Comparison of ENCODE assay signal across 7 mouse cellular contexts in genomic region chr12:108760500-108761020, GRCm38 (mm10). TPM values are rescaled to one million over a fixed set of nuclear protein-coding genes. Genes with fewer than 3 reads are reported as not detected.
DNase-seq lines count a peak whose midpoint lies in the region; TF ChIP-seq lines count a peak whose summit lies in the region.

No protein-coding gene starts in this region.

- H3K9me3 ChIP-seq in embryonic facial prominence, embryonic 10.5 days: no peaks in the 10 kb centered on the region

- no peaks in the 10 kb centered on the region for H3K27me3 ChIP-seq in embryonic facial prominence, embryonic 10.5 days (replicated peaks; ENCODE audit: low read depth, poor library complexity, severe bottlenecking)

- H3K36me3 ChIP-seq in embryonic facial prominence, embryonic 10.5 days (replicated peaks): no peaks in the 10 kb centered on the region

- H3K27ac ChIP-seq in left cerebral cortex, adult 2 months: no peak overlapping the region
- H3K27ac ChIP-seq in embryonic facial prominence, embryonic 10.5 days (replicated peaks): no peak overlapping the region

- intact Hi-C loops in left cerebral cortex, adult 2 months (cut with DNase I): no loop called here

- no peak for TF ChIP-seq POLR2A in brain, embryonic 14.5 days (IDR thresholded peaks at IDR 0.05; ENCODE audit: borderline replicate concordance, extremely low read depth, insufficient read depth, insufficient read length, poor library complexity, severe bottlenecking)
- no peak for TF ChIP-seq POLR2A in lung, adult 2 months (IDR thresholded peaks at IDR 0.05; ENCODE audit: borderline replicate concordance, extremely low read depth, low read depth, low read length)

- H3K4me1 ChIP-seq in lung, adult 2 months (ENCODE audit: control insufficient read depth, insufficient read depth, low read length): peaks cover 3% of the 10 kb centered on the region
- peaks cover 31% of the 10 kb centered on the region for H3K4me1 ChIP-seq in embryonic facial prominence, embryonic 10.5 days

- TF ChIP-seq CTCF in left cerebral cortex, adult 2 months (IDR thresholded peaks at IDR 0.05): peak; percentile 23
- peak; percentile 19; the same call in 1 of the 2 replicates for TF ChIP-seq CTCF in brain, embryonic 14.5 days (IDR thresholded peaks at IDR 0.05; ENCODE audit: borderline replicate concordance, extremely low read depth, insufficient read depth, insufficient read length)
- peak; percentile 52 for TF ChIP-seq CTCF in lung, adult 2 months (IDR thresholded peaks at IDR 0.05; ENCODE audit: insufficient read depth, low read length)

- no peak for DNase-seq in left cerebral cortex, adult 2 months (ENCODE audit: extremely low spot score in 1 of 2, low spot score in 2 of 2)
- DNase-seq in left cerebral cortex, adult 9 months (ENCODE audit: low spot score in 2 of 2): no peak
- peak; percentile 11 for DNase-seq in brain, embryonic 14.5 days (ENCODE audit: low read depth)
- no peak for DNase-seq in lung, adult 2 months
- peak; percentile 58 for DNase-seq in thymus, postnatal 25 days
- DNase-seq in adrenal gland, postnatal 10 days: no peak
- DNase-seq in embryonic facial prominence, embryonic 10.5 days (ENCODE audit: low spot score): no peak

- H3K4me3 ChIP-seq in left cerebral cortex, adult 2 months: no peak overlapping the region
- H3K4me3 ChIP-seq in lung, adult 2 months (replicated peaks; ENCODE audit: extremely low read depth, low read depth, low read length): no peak overlapping the region
- no peak overlapping the region for H3K4me3 ChIP-seq in embryonic facial prominence, embryonic 10.5 days

- WGBS in lung, adult 2 months: 66% methylated on average over 9 of the region's 9 CpGs
- WGBS in embryonic facial prominence, embryonic 10.5 days: 78% methylated on average over 9 of the region's 9 CpGs

RNA-seq across cellular contexts. Expression of gene Yy1, which starts 32.2 kb away (rescaled TPM):
- total RNA-seq in left cerebral cortex, adult 2 months (2021): 10 to 100 TPM; 51.1 to 51.9 TPM
- polyA plus RNA-seq in brain, embryonic 14.5 days (2012; rRNA removed): 26.5 and 33.6 TPM in 2 replicates
- 19.3 and 22.0 TPM in 2 replicates for polyA plus RNA-seq in lung, adult 2 months (2012; rRNA removed)
- 10 to 100 TPM; 59.8 to 66.4 TPM for total RNA-seq in adrenal gland, postnatal 10 days (2021)
- polyA plus RNA-seq in embryonic facial prominence, embryonic 10.5 days (2016; fragmentation: Nextera tagmentation; extraction: Ambion mirVana): 14.0 and 15.0 TPM in 2 replicates

RNA-seq across cellular contexts. Expression of gene Degs2, which starts 58.4 kb away (rescaled TPM):
- 1 to 10 TPM; 4.8 to 5.5 TPM for total RNA-seq in left cerebral cortex, adult 2 months (2021)
- polyA plus RNA-seq in brain, embryonic 14.5 days (2012; rRNA removed): 0.05 TPM in 1 of 2 replicates, not detected in the other
- polyA plus RNA-seq in lung, adult 2 months (2012; rRNA removed): 2.0 and 5.3 TPM in 2 replicates
- total RNA-seq in adrenal gland, postnatal 10 days (2021): not detected
- 1.1 and 1.7 TPM in 2 replicates for polyA plus RNA-seq in embryonic facial prominence, embryonic 10.5 days (2016; fragmentation: Nextera tagmentation; extraction: Ambion mirVana)

Comparison
In these comparisons a context has a peak if more than half of its experiments do, and no peak if none do; other contexts are left out.
1. DNase-seq: peak in brain, embryonic 14.5 days (single experiment) and thymus, postnatal 25 days (single experiment); none in left cerebral cortex, adult 2 months (0 of 2), left cerebral cortex, adult 9 months (0 of 2), lung, adult 2 months (single experiment), adrenal gland, postnatal 10 days (single experiment) and embryonic facial prominence, embryonic 10.5 days (single experiment).
2. Peak in every context shown above with its lines, with median percentiles within 50 percentile points of each other: CTCF ChIP-seq.